Mouse (Mus musculus): ENCODE measurements at regions not wholly inside any gene's neighbourhood (a gene's known extent, or its start where the extent isn't known, plus 50 kb on each side); places are given as distances from the start of the nearest gene placed in this dataset.
A peak's percentile ranks its signal among the peaks of the same experiment; 100 is the strongest.

DNA sequence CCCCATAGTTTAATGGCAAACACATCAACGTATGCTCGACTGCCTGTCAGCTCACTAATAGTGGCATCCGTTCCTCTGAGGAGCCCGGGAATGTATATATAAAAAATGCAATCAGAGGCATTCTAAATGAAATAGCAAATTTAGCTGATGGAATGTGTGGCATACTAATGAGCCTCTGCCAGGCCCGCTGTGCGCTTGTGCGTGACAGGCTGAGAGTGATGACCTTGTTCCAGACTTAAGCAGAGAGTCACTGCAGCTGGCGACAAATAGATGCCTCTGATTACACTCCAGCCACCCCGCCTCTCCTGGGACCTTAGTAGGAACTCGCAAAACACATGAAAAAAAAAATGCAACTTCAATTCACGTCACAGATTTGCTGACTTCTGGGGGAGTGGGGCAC is 252.0 kb upstream of the Daam1 start:
- peak; percentile 85 for DNase-seq (ENCODE audit: low read depth)

GRCm38 (mm10) chr12:71580532-71581290 is 250.2 kb upstream of the Daam1 start:
- no peak for TF ChIP-seq CTCF (IDR thresholded peaks at IDR 0.05; ENCODE audit: borderline replicate concordance, extremely low read depth, insufficient read depth, insufficient read length)
- TF ChIP-seq POLR2A (IDR thresholded peaks at IDR 0.05; ENCODE audit: borderline replicate concordance, extremely low read depth, insufficient read depth, insufficient read length, poor library complexity, severe bottlenecking): no peak
- DNase-seq (ENCODE audit: low read depth): no peak

More for the DNA sequence above, 252.0 kb upstream of the Daam1 start:
- TF ChIP-seq CTCF (IDR thresholded peaks at IDR 0.05; ENCODE audit: borderline replicate concordance, extremely low read depth, insufficient read depth, insufficient read length) (no peak), POLR2A (IDR thresholded peaks at IDR 0.05; ENCODE audit: borderline replicate concordance, extremely low read depth, insufficient read depth, insufficient read length, poor library complexity, severe bottlenecking) (no peak)

- no peak for DNase-seq (ENCODE audit: low read depth)
- TF ChIP-seq POLR2A (IDR thresholded peaks at IDR 0.05; ENCODE audit: borderline replicate concordance, extremely low read depth, insufficient read depth, insufficient read length, poor library complexity, severe bottlenecking) (no peak), CTCF (IDR thresholded peaks at IDR 0.05; ENCODE audit: borderline replicate concordance, extremely low read depth, insufficient read depth, insufficient read length) (no peak)
Measured at GRCm38 (mm10) chr12:71584618-71585017, 246.3 kb upstream of the Daam1 start.

DNA sequence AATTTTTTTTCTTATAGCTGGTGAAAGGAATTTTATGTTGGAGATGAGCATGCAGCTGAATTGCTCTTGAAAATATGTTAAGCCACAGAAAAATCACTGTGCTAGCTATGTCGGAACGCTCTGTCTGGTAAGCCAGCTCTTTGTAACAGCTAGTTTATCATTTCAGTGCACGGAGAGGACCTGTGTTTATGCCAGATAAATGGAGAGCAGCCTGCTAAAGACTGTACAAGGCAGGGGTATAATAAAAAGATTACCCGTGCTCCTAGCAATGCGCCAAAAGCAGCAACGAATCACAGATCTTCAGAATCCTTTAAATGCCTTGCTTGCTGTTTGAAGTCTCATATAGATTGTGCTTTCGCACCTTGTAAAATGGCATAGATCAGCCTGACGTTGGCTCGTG is 232.2 kb upstream of the Daam1 start:
- TF ChIP-seq POLR2A (IDR thresholded peaks at IDR 0.05; ENCODE audit: borderline replicate concordance, extremely low read depth, insufficient read depth, insufficient read length, poor library complexity, severe bottlenecking): no peak
- TF ChIP-seq CTCF (IDR thresholded peaks at IDR 0.05; ENCODE audit: borderline replicate concordance, extremely low read depth, insufficient read depth, insufficient read length): no peak
- peak; percentile 53 for DNase-seq (ENCODE audit: low read depth)

- peak; percentile 83 for DNase-seq (ENCODE audit: low read depth)
- TF ChIP-seq CTCF (IDR thresholded peaks at IDR 0.05; ENCODE audit: borderline replicate concordance, extremely low read depth, insufficient read depth, insufficient read length): no peak
- TF ChIP-seq POLR2A (IDR thresholded peaks at IDR 0.05; ENCODE audit: borderline replicate concordance, extremely low read depth, insufficient read depth, insufficient read length, poor library complexity, severe bottlenecking): no peak
Measured at GRCm38 (mm10) chr12:71601091-71601690, 229.7 kb upstream of the Daam1 start.

DNA sequence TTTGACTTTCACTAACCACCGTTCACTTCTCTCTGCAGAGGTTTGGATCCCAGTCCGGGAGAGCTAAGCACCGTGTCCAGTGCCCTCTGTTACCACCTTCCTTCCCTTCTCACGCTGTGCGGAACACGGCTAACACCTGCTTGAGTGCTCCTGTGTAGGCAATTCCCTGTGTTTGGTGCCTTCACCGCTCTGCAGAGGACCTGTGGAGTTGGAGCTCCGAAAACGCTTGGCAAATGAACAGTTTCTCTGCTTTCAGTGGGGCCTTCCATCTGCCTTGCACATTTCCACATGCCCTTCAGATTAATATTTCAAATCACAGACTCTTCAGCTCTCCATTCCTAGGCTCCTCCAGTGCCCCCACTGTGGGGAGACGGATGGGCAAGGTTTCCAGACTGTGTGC is 227.7 kb upstream of the Daam1 start:
- DNase-seq (ENCODE audit: low read depth): no peak
- TF ChIP-seq CTCF (IDR thresholded peaks at IDR 0.05; ENCODE audit: borderline replicate concordance, extremely low read depth, insufficient read depth, insufficient read length) (no peak), POLR2A (IDR thresholded peaks at IDR 0.05; ENCODE audit: borderline replicate concordance, extremely low read depth, insufficient read depth, insufficient read length, poor library complexity, severe bottlenecking) (no peak)

DNA sequence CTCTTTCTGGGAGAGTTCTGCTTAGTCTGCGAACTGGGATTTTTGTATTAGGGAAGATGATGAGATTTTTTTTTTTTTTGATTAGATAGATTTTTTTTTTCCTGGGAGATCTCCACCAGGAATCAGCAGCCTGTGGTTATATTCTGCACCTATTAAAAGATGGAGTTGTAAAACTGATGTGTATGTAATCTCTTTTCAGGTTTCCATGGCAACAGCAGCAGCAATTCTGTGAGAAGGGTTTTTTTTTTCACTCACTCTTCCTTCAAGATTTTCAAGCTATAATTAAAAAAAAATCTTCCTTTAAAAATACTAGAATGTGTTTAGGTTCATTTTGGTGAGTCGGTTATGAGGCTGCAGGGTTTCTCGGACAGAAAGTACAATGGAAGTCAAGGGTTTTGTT is 224.5 kb upstream of the Daam1 start:
- DNase-seq (ENCODE audit: low read depth): peak; percentile 79
- TF ChIP-seq POLR2A (IDR thresholded peaks at IDR 0.05; ENCODE audit: borderline replicate concordance, extremely low read depth, insufficient read depth, insufficient read length, poor library complexity, severe bottlenecking): no peak
- no peak for TF ChIP-seq CTCF (IDR thresholded peaks at IDR 0.05; ENCODE audit: borderline replicate concordance, extremely low read depth, insufficient read depth, insufficient read length)

DNA sequence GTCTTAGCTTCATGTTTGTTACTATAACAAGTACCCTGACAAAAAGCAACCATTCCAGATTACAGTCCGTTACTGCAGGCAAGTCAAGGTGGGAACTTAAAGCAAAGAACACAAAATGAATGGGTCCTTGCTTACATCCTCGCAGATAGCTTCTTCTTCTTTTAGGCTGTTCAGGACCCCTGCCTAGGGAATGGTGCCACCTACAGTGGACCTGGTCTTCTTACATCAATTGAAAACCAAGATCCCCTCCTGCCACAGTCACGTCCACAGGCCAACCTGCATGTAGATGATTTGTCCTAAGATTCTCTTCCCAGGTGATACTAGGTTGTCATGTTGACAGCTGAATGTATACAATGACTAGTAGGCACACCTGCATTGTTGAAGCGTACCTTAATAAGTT is 222.9 kb upstream of the Daam1 start:
- no peak for TF ChIP-seq CTCF (IDR thresholded peaks at IDR 0.05; ENCODE audit: borderline replicate concordance, extremely low read depth, insufficient read depth, insufficient read length)
- TF ChIP-seq POLR2A (IDR thresholded peaks at IDR 0.05; ENCODE audit: borderline replicate concordance, extremely low read depth, insufficient read depth, insufficient read length, poor library complexity, severe bottlenecking): no peak
- no peak for DNase-seq (ENCODE audit: low read depth)

- TF ChIP-seq POLR2A (IDR thresholded peaks at IDR 0.05; ENCODE audit: borderline replicate concordance, extremely low read depth, insufficient read depth, insufficient read length, poor library complexity, severe bottlenecking): no peak
- TF ChIP-seq CTCF (IDR thresholded peaks at IDR 0.05; ENCODE audit: borderline replicate concordance, extremely low read depth, insufficient read depth, insufficient read length): no peak
- DNase-seq (ENCODE audit: low read depth): no peak
Measured at GRCm38 (mm10) chr12:71613326-71613725, 217.6 kb upstream of the Daam1 start.

DNA sequence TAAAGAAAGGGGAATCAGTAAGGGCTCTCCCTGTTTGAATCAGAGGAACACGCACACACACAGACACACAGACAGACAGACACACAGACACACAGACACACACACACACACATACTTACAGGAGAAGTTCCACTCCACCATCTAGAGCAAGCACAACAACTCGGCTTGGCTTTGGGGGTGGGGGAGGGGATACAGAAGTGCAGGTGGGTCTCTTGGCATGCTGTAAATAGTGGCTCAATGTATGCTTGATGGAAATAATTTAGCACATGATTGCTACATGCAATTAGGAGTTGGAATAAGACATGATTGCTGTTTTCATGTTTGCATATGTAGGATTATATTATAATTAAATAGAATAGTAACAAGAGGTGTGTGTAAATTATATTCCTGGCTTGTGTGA is 215.9 kb upstream of the Daam1 start:
- TF ChIP-seq POLR2A (IDR thresholded peaks at IDR 0.05; ENCODE audit: borderline replicate concordance, extremely low read depth, insufficient read depth, insufficient read length, poor library complexity, severe bottlenecking) (no peak), CTCF (IDR thresholded peaks at IDR 0.05; ENCODE audit: borderline replicate concordance, extremely low read depth, insufficient read depth, insufficient read length) (no peak)
- peak; percentile 71 for DNase-seq (ENCODE audit: low read depth)

DNA sequence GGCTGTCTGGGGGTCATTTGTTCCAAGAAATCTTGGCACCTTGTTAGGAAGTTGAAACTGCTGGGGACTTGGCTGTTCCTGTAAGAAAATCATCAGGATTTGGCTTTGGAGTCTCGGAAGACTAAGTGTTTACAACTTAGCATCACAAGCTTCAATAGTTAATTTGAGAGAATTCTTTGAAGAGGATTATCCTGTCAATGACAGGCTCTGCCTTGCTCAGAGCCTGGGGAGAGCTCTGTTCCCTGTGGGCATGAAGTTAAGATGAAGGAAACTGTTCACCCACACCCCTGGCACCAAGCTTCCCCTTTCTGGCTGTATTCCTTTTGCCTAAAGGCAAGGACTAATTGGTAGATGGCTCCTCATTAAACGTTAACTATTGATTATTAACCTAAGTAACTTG is 215.5 kb upstream of the Daam1 start:
- peak; percentile 77 for DNase-seq (ENCODE audit: low read depth)
- no peak for TF ChIP-seq POLR2A (IDR thresholded peaks at IDR 0.05; ENCODE audit: borderline replicate concordance, extremely low read depth, insufficient read depth, insufficient read length, poor library complexity, severe bottlenecking)
- no peak for TF ChIP-seq CTCF (IDR thresholded peaks at IDR 0.05; ENCODE audit: borderline replicate concordance, extremely low read depth, insufficient read depth, insufficient read length)

- no peak for DNase-seq (ENCODE audit: low read depth)
- no peak for TF ChIP-seq POLR2A (IDR thresholded peaks at IDR 0.05; ENCODE audit: borderline replicate concordance, extremely low read depth, insufficient read depth, insufficient read length, poor library complexity, severe bottlenecking)
- TF ChIP-seq CTCF (IDR thresholded peaks at IDR 0.05; ENCODE audit: borderline replicate concordance, extremely low read depth, insufficient read depth, insufficient read length): no peak
Measured at GRCm38 (mm10) chr12:71616121-71616520, 214.8 kb upstream of the Daam1 start.

All from brain, embryonic 14.5 days (tissue).